19 mouse cellular contexts compared by ENCODE assay signal in the genomic region with DNA sequence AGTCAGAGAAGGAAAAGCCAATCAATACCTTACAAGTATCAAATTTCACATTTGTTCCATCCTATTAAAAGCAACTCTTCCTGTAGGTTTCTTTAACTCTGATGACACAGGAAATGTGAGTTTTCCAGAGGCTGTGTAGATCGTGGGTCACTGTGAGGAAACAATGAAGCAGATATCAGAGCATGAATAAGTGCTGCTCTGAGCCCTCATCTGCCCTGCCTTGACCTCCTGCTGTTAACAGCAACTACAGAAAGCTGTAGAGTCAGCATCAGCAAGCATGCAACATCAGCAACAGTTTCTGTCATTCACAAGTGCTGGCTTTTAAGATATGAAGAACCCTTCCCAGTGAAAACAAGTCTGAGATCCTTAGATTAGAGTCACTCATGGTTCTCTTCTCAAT.
"Had no signal": no experiment of that assay in that cellular context is flagged by ENCODE, and none has a peak within 500 bp of the region (broad histone marks: within the 10 kb centered on the region; RNA-seq: fewer than 3 reads in every experiment).

No protein-coding gene starts in this region.

- H3K27me3 ChIP-seq: lung, embryonic 15.5 days; megakaryocyte, embryonic 14.5 days; midbrain, embryonic 12.5 days; neural tube, embryonic 13.5 days; stomach, embryonic 15.5 days had no signal

- H3K36me3 ChIP-seq: lung, embryonic 15.5 days; midbrain, embryonic 10.5 days; midbrain, embryonic 12.5 days; neural tube, embryonic 13.5 days; stomach, embryonic 15.5 days had no signal

- ATAC-seq: lung, postnatal 0 days; midbrain, embryonic 16.5 days had no signal

- H3K9me3 ChIP-seq: lung, embryonic 15.5 days; megakaryocyte, embryonic 14.5 days; midbrain, embryonic 10.5 days; midbrain, embryonic 12.5 days; neural tube, embryonic 13.5 days; stomach, embryonic 15.5 days had no signal

- H3K4me2 ChIP-seq: lung, embryonic 15.5 days; midbrain, embryonic 12.5 days; neural tube, embryonic 13.5 days; stomach, embryonic 15.5 days had no signal

- H3K4me3 ChIP-seq: lung, embryonic 15.5 days; megakaryocyte, embryonic 14.5 days; midbrain, embryonic 10.5 days; midbrain, embryonic 12.5 days; myocyte; neural tube, embryonic 13.5 days; stomach, embryonic 15.5 days had no signal

- H3K9ac ChIP-seq: lung, embryonic 15.5 days; midbrain, embryonic 12.5 days; neural tube, embryonic 13.5 days; stomach, embryonic 15.5 days had no signal

- DNase-seq: lung, adult 2 months; lung, postnatal 14 days; lung, postnatal 36 days; midbrain, embryonic 14.5 days; right cerebral cortex, postnatal 14 days; thymus, adult 2 months; thymus, postnatal 25 days; thymus, postnatal 4 days had no signal

- H3K4me1 ChIP-seq: lung, embryonic 15.5 days; stomach, embryonic 15.5 days had no signal

- H3K27ac ChIP-seq: lung, embryonic 15.5 days; macrophage; midbrain, embryonic 10.5 days; midbrain, embryonic 12.5 days; neural tube, embryonic 13.5 days; stomach, embryonic 15.5 days; stomach, postnatal 0 days had no signal
